30 mouse cellular contexts compared by ENCODE assay signal in genomic region chr5:23401368-23401767, GRCm38 (mm10). TPM values are rescaled to one million over a fixed set of nuclear protein-coding genes. Genes with fewer than 3 reads are reported as not detected.
DNase-seq lines count a peak whose midpoint lies in the region; ATAC-seq and TF ChIP-seq lines count a peak whose summit lies in the region.
"Had no signal": no experiment of that assay in that cellular context is flagged by ENCODE, and none has a peak within 500 bp of the region (broad histone marks: within the 10 kb centered on the region; RNA-seq: fewer than 3 reads in every experiment).

No protein-coding gene starts in this region.

- WGBS in intestine, postnatal 0 days: 80% methylated on average over 9 of the region's 9 CpGs
- WGBS in intestine, embryonic 16.5 days: 87% methylated on average over 9 of the region's 9 CpGs
- 86% methylated on average over 9 of the region's 9 CpGs for WGBS in stomach, embryonic 16.5 days
- 66% methylated on average over 9 of the region's 9 CpGs for WGBS in neural tube, embryonic 15.5 days

- H3K4me3 ChIP-seq in intestine, postnatal 0 days (ENCODE audit: low read depth, low read length): no peak overlapping the region
- no peak overlapping the region for H3K4me3 ChIP-seq in intestine, embryonic 16.5 days (ENCODE audit: low read length)
- H3K4me3 ChIP-seq in stomach, embryonic 16.5 days (replicated peaks; ENCODE audit: low read length): no peak overlapping the region
- no peak overlapping the region for H3K4me3 ChIP-seq in neural tube, embryonic 15.5 days (replicated peaks)
- H3K4me3 ChIP-seq: forebrain, embryonic 12.5 days; heart, adult 2 months; heart, embryonic 13.5 days; midbrain, embryonic 10.5 days; midbrain, embryonic 15.5 days had no signal

- no peak overlapping the region for H3K9ac ChIP-seq in intestine, postnatal 0 days (ENCODE audit: low read depth, low read length)
- H3K9ac ChIP-seq in intestine, embryonic 16.5 days (ENCODE audit: low read depth, low read length): no peak overlapping the region
- no peak overlapping the region for H3K9ac ChIP-seq in stomach, embryonic 16.5 days (ENCODE audit: low read length)
- no peak overlapping the region for H3K9ac ChIP-seq in neural tube, embryonic 15.5 days (replicated peaks)
- H3K9ac ChIP-seq: forebrain, embryonic 12.5 days; forebrain, postnatal 0 days; heart, embryonic 13.5 days; hindbrain, embryonic 14.5 days; liver, embryonic 14.5 days; midbrain, embryonic 15.5 days had no signal

- H3K36me3 ChIP-seq in intestine, postnatal 0 days (ENCODE audit: control insufficient read depth, insufficient read depth): peaks cover 11% of the 10 kb centered on the region; the same call in 1 of the 2 replicates
- peaks cover 10% of the 10 kb centered on the region; the same call in 1 of the 2 replicates for H3K36me3 ChIP-seq in intestine, embryonic 16.5 days (ENCODE audit: control insufficient read depth, insufficient read depth, low read length)
- no peaks in the 10 kb centered on the region for H3K36me3 ChIP-seq in stomach, embryonic 16.5 days (ENCODE audit: control insufficient read depth, insufficient read depth, low read length)
- peaks cover 6% of the 10 kb centered on the region; the same call in 1 of the 2 replicates for H3K36me3 ChIP-seq in neural tube, embryonic 15.5 days
- H3K36me3 ChIP-seq: G1E; midbrain, embryonic 15.5 days had no signal

- no peak overlapping the region for H3K4me2 ChIP-seq in intestine, postnatal 0 days (replicated peaks; ENCODE audit: low read depth)
- no peak overlapping the region for H3K4me2 ChIP-seq in intestine, embryonic 16.5 days (ENCODE audit: low read depth, low read length)
- no peak overlapping the region for H3K4me2 ChIP-seq in stomach, embryonic 16.5 days (ENCODE audit: low read depth, low read length)
- H3K4me2 ChIP-seq in neural tube, embryonic 15.5 days: no peak overlapping the region
- H3K4me2 ChIP-seq: forebrain, embryonic 12.5 days; heart, embryonic 13.5 days; hindbrain, embryonic 14.5 days; midbrain, embryonic 15.5 days had no signal

- H3K9me3 ChIP-seq in intestine, postnatal 0 days (ENCODE audit: control insufficient read depth): no peaks in the 10 kb centered on the region
- no peaks in the 10 kb centered on the region for H3K9me3 ChIP-seq in intestine, embryonic 16.5 days (ENCODE audit: control insufficient read depth, low read length)
- no peaks in the 10 kb centered on the region for H3K9me3 ChIP-seq in stomach, embryonic 16.5 days (replicated peaks; ENCODE audit: control insufficient read depth, low read length)
- no peaks in the 10 kb centered on the region for H3K9me3 ChIP-seq in neural tube, embryonic 15.5 days (replicated peaks)
- H3K9me3 ChIP-seq: forebrain, embryonic 12.5 days; G1E; heart, embryonic 13.5 days; midbrain, embryonic 10.5 days; midbrain, embryonic 15.5 days had no signal

- H3K27ac ChIP-seq in intestine, postnatal 0 days (ENCODE audit: low read depth, low read length): 0 out of 2 replicates have a peak overlapping the region, but pooled peaks have one; percentile 46
- no peak overlapping the region for H3K27ac ChIP-seq in intestine, embryonic 16.5 days (ENCODE audit: low read length)
- H3K27ac ChIP-seq in stomach, embryonic 16.5 days (ENCODE audit: low read length): peak overlapping the region; percentile 80
- no peak overlapping the region for H3K27ac ChIP-seq in neural tube, embryonic 15.5 days (replicated peaks)
- H3K27ac ChIP-seq: forebrain, embryonic 12.5 days; heart, adult 2 months; heart, embryonic 13.5 days; hindbrain, embryonic 14.5 days; kidney, postnatal 0 days; liver, embryonic 14.5 days; midbrain, embryonic 10.5 days; midbrain, embryonic 15.5 days had no signal

- ATAC-seq in intestine, postnatal 0 days: no peak
- no peak for ATAC-seq in intestine, embryonic 16.5 days
- ATAC-seq in stomach, embryonic 16.5 days (ENCODE audit: insufficient read depth, low FRiP score): no peak
- ATAC-seq in neural tube, embryonic 15.5 days (ENCODE audit: low FRiP score): no peak
- ATAC-seq: CD4-positive, CD25-positive, alpha-beta regulatory T cell, adult 4 months; forebrain, postnatal 0 days; midbrain, embryonic 15.5 days had no signal

- H3K4me1 ChIP-seq in intestine, postnatal 0 days (replicated peaks; ENCODE audit: control insufficient read depth, insufficient read depth, low read length): no peaks in the 10 kb centered on the region
- peaks cover 8% of the 10 kb centered on the region; the same call in 1 of the 2 replicates for H3K4me1 ChIP-seq in intestine, embryonic 16.5 days (ENCODE audit: control insufficient read depth, insufficient read depth, low read length)
- H3K4me1 ChIP-seq in stomach, embryonic 16.5 days (ENCODE audit: control insufficient read depth, insufficient read depth, low read length): 0 out of 2 replicates have a peak, but pooled peaks cover 8% of the 10 kb centered on the region
- H3K4me1 ChIP-seq in neural tube, embryonic 15.5 days: no peaks in the 10 kb centered on the region
- H3K4me1 ChIP-seq: forebrain, embryonic 12.5 days; midbrain, embryonic 10.5 days; midbrain, embryonic 15.5 days had no signal

- peak; percentile 23 to 36 for DNase-seq in cerebellum, postnatal 25 days
- DNase-seq in cerebellum, postnatal 4 days (ENCODE audit: low spot score in 2 of 2): no peak
- peak; percentile 59 for DNase-seq in R1 (ENCODE audit: low read depth, low spot score)
- no peak for DNase-seq in lung, postnatal 14 days
- DNase-seq: cerebellum, adult 8-10 months; forebrain, postnatal 0 days; gastrocnemius, postnatal 14 days; heart, adult 2 months; heart, postnatal 10 days; kidney, adult 8-10 months; kidney, postnatal 4 days; left cerebral cortex, postnatal 4 days; liver; lung, adult 2 months; right cerebral cortex, postnatal 25 days; thymus, adult 2 months; thymus, postnatal 36 days had no signal

- no peak for TF ChIP-seq CTCF in intestine, postnatal 0 days (IDR thresholded peaks at IDR 0.05; ENCODE audit: low read depth)

- no peaks in the 10 kb centered on the region for H3K27me3 ChIP-seq in intestine, postnatal 0 days (replicated peaks; ENCODE audit: control insufficient read depth, insufficient read depth, low read length)
- no peaks in the 10 kb centered on the region for H3K27me3 ChIP-seq in intestine, embryonic 16.5 days (replicated peaks; ENCODE audit: control insufficient read depth, insufficient read depth, low read length)
- no peaks in the 10 kb centered on the region for H3K27me3 ChIP-seq in stomach, embryonic 16.5 days (ENCODE audit: control insufficient read depth, insufficient read depth, low read length)
- no peaks in the 10 kb centered on the region for H3K27me3 ChIP-seq in neural tube, embryonic 15.5 days (replicated peaks)
- H3K27me3 ChIP-seq: forebrain, embryonic 12.5 days; heart, embryonic 13.5 days; midbrain, embryonic 15.5 days had no signal

RNA-seq across cellular contexts. Expression of gene Kmt2e, which starts 32.9 kb away (rescaled TPM):
- polyA plus RNA-seq in intestine, postnatal 0 days (2015; fragmentation: Nextera tagmentation; extraction: Ambion mirVana): 44.8 and 49.3 TPM in 2 replicates
- polyA plus RNA-seq in intestine, embryonic 16.5 days (2015; fragmentation: Nextera tagmentation; extraction: Ambion mirVana): 74.6 and 83.1 TPM in 2 replicates
- 90.9 and 94.0 TPM in 2 replicates for polyA plus RNA-seq in stomach, embryonic 16.5 days (2015; fragmentation: Nextera tagmentation; extraction: Ambion mirVana)
- 137 and 147 TPM in 2 replicates for polyA plus RNA-seq in neural tube, embryonic 15.5 days (2015; fragmentation: Nextera tagmentation; extraction: Ambion mirVana)

Comparison
In these comparisons a context has a peak if more than half of its experiments do, and no peak if none do; other contexts are left out.
1. DNase-seq: peak in cerebellum, postnatal 25 days (2 of 2) and R1 (single experiment); none in cerebellum, postnatal 4 days (0 of 2) and lung, postnatal 14 days (single experiment).
2. H3K27ac ChIP-seq: peak in intestine, postnatal 0 days (single experiment) and stomach, embryonic 16.5 days (single experiment); none in intestine, embryonic 16.5 days (single experiment) and neural tube, embryonic 15.5 days (single experiment).